Mouse (Mus musculus): ENCODE measurements around the gene Brd7.

Gene Brd7

DNA sequence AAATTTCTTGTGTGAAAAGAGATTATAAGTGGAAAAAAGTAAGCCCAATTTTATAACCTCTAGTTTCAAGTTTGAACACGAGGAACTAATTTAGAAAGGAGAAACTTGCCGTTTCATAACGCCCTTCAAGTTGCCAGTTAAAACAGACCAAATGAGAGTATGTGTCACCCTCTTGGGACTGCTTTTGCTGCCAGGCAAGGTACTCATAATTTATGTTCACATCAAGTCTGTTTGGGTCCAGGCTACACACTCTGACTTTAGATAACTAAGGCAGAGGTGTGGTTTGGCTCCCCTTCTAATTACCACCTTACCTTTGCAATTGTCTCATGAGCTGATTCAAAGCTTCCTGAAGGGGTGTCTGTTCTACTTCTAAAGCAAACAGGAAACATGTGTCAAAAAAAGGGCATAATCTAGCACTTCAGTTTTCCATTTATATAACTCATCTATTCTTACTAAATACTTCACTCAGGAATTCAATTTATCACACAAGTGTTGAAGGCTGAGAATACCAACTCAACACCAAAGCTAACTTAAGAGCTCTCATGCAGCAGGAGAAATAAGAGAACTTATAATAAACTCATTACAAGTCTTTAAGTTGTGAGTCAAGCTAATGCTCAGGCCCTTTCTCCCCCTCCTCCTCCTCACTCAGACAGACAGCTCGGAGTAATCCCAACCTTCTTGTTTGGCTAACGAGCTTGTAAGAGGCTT, 4.6 kb downstream of the Brd7 start:
- no peak for DNase-seq (ENCODE audit: low spot score)

DNA sequence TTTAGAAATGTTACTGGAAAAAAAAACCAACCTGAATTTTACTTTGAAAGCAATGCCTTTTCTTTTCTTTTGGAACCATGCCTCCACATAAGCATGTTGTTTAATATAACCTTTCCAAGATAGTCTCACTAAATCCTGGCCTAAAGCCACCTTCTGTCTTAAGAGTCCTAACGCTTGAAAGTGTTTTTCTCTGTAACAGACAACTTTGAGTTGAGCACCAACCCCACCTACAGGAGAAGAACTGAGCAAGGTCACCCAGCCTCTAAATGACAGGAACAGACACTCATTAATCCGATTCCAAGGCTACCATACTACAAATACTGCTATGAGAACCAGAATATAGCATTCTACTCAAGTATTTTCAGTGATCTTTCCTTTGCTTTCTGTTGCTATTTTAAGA, 12.9 kb downstream of the Brd7 start:
- DNase-seq (ENCODE audit: low spot score), result no peak

DNA sequence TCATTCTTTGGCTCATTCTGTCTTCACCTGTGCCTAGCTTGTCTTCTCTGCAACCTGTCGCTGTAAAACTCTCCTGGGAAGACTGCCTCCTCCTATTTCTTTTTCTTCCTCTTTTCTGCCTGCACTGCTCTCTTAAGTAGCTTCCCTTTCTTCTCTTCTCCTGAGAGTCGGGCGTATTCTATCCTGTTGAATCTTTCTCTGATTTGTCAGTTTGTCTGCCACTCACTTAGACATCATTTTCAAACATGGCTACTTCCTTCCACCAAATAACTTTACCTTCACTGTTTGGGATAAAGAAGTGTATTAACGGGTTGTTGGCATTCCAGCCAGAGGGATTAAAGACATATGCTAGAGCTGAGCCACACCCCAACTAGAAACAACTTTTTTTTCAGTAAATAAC, 20.0 kb downstream of the Brd7 start:
- DNase-seq (ENCODE audit: low spot score), result no peak

DNA sequence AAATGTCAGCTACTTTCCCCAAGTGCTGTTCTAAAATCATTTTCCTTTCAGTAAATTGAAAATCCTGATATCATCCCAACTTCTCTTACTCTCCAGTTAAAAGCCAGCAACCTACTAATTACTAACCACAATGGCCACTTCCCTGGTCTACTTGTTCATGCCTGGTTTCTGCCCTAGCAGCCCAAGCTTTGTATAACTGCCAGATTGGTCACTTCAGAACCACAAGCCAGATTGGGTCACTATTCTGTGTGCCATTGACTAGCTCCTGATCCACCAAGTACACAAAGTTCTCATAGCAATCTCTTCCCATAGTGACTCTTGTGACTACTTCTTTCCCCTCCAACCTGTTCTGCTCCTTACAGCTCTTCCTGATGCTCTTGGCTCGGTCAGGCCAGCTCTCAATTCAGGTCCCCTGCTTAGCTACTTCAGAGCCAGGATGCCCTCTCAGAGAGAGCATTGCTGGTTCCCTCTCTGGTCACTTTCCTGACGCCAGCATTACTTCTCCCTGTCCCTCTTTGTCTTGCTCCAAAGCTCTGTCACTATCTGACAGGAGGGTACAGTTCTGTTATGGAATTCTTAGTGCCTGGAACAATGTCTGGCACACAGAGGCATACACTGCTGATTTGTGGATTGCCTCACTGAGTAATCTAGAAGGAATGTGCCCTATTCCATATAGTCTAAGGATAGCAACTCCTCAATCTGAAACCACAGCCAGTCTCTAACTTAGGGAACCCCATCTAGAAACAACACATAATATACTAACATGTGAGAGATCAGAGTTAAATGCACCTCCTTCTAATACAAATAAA, 21.9 kb downstream of the Brd7 start:
- DNase-seq (ENCODE audit: low spot score), result no peak

DNA sequence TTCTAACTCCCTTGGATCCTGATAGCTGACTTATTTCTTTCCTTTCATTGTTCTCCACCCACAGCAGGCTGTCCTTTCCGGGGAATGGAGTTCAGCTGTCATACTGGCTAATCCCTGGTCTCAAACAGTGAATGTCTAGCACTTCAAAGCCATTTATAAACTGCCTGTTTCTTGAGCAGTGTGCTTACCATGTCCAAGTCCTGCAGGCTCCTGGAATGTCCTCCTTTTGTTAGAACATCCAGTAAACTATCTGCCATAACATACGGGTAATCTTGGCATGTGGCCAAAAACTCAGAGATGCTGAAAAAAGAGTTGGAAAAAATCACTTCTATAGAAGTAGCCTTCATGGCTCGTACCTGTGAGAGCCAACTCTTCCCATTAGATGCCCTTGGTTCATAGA, 22.8 kb downstream of the Brd7 start:
- DNase-seq (ENCODE audit: low spot score), result no peak

DNA sequence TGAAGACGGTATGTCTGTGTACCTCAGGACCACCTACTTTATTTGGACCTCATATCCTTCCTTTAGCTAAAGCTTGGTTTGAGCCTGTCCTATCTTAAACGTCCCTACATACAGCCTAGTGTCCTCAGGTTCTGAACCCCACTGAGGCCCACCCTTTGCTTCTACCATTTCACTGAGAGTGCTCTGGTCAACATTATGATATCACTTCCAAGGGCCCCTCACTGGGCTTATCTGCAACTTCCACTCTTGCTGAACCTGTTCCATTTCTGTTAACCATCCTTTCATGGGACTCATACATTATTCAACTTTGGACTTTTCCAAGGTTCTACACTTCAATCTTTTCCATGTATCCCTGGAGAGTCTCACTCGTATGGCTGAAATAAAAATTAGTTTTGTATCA, 27.0 kb downstream of the Brd7 start:
- no peak for DNase-seq (ENCODE audit: low spot score)

DNA sequence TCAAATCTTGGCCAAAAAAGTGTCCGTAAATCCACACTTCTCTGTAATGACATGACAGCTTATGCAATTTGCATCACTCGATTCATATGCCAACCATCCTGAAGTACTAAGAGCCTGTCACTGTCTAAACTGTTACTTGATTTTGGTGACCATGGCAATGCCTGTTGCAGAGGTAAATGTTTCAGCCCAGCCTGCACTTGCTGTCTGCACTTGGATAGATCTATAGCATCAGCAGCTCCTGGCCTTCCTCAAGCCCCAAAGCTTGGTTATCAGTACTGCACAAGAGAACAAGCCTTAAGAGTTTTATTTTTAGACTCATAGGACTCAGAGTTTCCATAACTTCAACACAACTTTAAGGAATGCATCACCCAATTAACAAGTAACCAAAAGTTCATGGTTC, 27.6 kb downstream of the Brd7 start:
- DNase-seq (ENCODE audit: low spot score), result no peak

DNA sequence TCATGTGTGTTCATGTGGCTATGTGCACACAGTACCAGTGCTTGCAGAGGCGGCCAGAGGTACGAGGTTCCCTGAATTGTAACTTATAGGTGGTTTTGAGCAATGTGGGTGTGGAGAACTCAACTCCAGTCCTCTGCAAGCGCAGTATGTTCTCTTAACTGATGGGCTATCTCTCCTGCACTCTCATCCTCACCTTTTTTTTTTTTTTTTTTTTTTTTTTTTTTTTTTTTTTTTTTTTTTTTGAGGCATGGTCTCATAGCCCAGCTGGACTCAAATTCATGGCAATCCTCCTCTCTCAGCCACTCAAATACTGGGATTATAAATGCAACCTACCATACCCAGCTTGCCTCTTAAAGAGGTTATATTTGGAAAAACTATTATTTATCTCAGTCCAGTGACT, 31.2 kb downstream of the Brd7 start:
- DNase-seq (ENCODE audit: low spot score), result no peak

DNA sequence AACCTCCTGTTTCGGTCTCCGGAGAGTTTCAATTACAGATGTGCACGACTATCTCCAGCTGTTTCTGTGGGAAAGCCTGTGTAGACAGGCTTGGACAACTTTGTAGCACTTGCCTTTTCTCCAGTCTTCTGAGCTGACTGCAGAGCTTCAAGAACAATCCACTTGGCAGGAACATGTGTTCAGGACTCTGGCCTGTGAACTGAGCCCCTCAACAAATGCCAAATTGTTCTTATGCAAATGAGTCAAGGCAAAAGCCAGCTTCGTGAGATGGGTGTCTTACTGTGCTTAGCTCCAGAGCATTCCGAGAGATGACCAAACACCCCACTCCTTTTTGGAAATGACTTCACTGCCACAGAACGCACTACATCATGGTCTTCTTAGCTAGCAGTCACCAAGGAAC, 33.3 kb downstream of the Brd7 start:
- DNase-seq (ENCODE audit: low spot score), result no peak

DNA sequence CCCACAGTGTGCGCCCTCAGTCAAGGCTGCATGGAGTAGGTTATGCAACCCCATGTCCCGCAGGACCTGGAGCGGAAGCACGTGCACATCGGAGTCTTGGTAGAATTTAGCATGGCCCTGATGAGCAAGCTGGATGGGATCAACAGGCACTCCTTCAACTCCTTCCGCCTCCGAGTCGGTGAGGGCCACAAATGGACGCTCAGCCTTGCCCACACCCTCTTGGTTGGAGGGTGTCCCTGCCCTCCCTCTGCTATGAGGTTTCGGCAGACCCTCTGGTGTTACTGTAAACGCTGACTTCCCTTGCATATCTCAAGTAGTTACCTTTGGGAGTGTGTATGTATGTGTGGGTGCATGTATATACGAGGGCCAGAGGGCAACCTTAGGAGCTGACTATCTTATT, 35.7 kb downstream of the Brd7 start:
- DNase-seq (ENCODE audit: low spot score), result no peak

DNA sequence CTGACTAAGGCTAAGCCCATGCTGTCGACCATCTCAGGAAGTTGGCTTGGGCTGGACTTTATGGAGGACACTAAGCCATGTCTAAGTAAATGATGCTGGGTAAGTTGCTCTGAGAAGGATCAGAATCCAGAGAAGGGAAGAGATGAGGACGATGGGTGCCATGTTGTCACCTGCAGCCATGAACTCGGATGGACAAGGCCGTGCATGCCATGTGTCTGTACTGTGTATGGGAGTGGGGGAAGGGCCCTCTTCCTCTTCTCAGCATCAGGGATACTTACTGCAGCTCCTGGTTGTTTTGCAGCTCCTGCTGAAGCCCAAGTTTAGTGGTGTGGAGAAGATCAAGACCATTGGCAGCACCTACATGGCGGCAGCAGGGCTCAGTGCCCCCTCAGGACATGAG, 36.2 kb downstream of the Brd7 start:
- no peak for DNase-seq (ENCODE audit: low spot score)

DNA sequence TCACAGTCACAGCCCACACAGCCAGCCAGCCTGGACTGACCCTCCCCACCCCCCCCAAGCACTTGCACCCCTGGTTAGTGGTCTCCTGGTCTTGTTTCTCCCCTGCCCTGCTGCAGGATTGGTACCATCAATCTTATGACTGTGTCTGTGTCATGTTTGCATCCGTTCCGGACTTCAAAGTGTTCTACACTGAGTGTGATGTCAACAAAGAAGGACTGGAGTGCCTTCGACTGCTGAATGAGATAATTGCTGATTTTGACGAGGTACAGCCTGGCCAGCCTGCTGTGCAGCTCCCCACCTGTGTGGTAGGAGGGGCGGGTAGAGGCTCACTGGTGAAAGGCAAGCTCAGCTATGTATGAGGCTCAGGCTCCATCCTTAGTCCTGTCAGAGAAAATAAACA, 36.7 kb downstream of the Brd7 start:
- DNase-seq (ENCODE audit: low spot score), result no peak

DNA sequence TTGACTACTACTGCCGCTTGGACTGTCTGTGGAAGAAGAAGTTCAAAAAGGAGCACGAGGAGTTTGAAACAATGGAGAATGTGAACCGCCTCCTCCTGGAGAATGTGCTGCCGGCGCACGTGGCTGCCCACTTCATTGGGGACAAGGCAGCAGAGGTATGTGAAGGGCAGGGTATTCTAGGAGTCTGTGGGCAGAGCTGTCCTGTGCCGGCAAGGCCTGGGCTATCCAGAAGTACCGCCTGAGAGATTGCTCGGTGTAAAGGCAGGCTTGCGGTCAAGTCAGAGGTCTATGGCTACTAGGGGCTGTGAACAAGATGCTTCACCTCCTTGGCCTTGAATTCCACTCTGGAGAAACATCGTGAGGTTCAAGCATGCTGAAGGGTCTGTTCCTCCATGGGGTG, 37.2 kb downstream of the Brd7 start:
- no peak for DNase-seq (ENCODE audit: low spot score)

DNA sequence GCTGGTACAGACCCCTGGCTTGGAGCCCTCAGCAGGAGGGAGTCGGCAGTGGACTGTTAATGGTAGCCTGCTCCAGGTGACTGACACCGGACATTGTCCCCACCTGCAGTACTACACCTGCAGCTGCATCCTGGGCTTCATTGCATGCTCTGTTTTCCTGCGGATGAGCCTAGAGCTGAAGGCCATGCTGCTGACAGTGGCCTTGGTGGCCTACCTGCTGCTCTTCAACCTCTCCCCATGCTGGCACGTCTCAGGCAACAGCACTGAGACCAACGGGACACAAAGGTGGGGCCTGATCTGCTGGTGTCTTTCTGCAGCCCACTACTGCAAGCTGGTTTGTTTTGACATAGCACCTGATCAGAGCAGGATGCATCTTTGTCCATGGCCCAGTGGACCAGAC, 38.5 kb downstream of the Brd7 start:
- DNase-seq (ENCODE audit: low spot score), result no peak

DNA sequence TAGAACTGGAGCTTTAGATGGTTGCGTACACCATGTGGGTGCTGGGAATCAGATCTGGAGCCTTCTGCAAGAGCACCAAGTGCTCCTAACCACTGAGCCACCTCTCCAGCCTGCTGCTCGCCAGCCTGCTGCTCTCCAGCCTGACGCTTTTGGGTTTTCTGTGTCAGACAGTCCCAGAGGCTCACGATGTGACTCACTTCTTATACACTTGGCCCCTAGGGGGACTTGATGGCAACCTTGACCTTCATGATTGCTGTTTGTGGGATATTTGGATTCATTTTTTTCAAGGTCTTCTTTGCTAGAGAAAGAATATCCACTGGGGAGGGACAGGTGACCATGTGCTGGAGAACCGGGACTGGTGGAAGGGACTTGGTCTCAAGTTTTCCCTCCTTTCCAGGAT, 40.6 kb downstream of the Brd7 start:
- DNase-seq (ENCODE audit: low spot score), result no peak

DNA sequence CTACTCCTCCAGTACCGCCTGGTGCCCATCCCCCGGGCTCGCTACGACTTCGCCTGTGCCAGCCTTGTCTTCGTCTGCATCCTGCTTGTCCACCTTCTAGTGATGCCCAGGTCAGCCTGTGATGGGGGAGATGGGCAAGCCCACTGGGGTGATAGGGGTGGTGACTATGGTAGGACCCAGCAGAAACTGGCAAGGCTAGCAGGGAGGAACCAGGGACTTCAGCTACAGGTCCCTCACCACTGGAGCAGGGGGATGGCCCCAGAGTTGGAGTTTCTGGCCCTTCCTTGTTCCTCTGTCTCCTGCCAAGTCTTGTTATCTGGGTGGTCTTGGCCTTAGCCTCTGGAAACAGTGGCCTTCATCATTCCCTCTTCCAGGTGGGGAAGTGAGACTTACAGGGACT, 41.9 kb downstream of the Brd7 start:
- no peak for DNase-seq (ENCODE audit: low spot score)

DNA sequence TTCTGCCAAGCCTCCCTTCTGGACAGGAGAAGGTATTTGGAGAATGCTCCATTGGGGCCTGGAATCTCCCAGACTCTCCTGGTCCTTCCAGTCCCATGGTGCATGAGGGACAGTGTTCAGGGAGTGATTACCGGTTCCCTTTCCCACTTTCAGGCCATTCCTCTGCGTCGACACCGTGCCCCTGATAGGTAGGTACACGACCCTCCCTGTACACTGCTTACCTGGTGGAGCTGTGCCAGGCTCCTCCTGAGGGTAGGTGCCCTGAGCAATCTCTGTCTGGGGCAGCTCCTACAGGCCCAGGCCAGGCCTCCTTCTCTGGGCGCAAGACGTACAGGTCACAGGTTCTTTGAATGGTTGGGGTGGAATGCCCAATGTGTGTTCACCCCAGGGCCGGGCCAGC, 43.8 kb downstream of the Brd7 start:
- DNase-seq (ENCODE audit: low spot score), result no peak

DNA sequence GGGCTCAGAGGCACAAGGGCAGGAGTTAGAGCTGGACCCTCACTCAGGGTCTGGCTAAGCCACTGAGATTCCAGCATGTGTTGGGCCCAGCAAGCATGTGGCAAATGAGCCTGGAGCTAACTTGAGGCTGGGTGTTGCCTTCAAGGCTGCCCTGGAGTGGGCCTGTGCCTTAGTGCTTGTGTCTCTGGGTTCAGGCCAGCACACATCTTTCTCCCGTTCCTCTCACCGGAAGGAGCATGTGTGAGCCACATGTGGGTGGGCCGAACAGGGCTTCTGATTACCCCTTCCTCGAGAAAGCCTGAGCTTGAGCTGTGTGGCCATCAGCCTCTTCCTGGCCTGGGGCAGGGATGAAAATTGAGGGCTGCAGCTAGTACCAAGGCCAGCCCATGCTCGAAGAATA, 44.7 kb downstream of the Brd7 start:
- no peak for DNase-seq (ENCODE audit: low spot score)

DNA sequence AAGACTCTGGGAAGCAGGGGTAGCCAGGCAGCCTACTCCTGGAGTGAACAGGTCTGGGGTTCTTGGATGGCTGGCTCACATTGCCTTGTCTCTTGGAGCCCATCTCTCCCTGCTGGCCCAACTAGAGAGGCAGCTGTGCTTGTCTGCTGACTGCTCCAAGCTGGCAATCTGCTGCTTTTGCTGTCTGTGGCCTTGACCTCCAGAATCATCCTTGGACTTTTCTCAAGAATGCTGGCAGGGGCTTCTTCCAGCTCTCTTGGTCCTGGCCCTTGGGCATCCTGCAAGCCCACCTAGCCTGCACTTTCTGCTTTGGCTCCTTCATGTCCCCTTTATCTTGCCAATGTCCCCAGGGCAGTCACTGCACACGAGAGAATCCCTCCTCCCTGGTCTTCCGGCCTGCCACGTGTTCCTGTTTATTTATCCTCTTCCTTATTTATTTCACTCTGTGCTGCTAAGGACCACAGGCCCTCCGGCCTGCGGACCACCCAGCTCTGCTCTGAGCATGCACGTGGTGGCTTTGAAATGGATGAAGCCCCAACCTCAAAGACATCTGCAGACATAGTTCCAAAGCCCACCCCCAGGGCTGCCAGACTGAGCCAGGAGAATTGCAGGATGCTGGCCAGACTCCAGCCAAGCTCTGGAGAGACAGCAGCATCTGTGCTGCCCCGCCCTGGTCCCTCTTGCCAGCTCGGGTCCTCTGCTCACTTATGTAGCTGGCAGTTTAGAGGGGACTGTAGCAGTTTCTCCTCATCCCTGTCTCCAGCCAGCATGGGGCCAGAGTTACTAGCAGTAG, 45.7 kb downstream of the Brd7 start:
- DNase-seq (ENCODE audit: low spot score), result no peak

DNA sequence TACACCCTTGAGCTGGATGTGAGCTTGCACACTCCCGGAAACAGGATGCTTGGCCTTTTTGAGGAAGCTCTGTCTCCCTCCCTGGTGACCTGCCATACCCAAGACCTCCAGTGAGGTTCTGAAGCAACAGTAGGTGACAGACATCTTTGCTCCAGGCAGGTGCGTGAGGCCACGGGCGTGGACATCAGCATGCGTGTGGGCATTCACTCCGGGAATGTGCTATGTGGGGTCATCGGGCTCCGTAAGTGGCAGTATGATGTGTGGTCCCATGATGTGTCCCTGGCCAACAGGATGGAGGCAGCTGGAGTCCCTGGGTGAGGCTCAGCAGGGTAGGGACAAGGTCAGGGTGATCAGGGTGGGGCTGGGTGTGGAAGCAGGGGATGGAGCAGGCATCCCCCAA, 46.7 kb downstream of the Brd7 start:
- no peak for DNase-seq (ENCODE audit: low spot score)

DNA sequence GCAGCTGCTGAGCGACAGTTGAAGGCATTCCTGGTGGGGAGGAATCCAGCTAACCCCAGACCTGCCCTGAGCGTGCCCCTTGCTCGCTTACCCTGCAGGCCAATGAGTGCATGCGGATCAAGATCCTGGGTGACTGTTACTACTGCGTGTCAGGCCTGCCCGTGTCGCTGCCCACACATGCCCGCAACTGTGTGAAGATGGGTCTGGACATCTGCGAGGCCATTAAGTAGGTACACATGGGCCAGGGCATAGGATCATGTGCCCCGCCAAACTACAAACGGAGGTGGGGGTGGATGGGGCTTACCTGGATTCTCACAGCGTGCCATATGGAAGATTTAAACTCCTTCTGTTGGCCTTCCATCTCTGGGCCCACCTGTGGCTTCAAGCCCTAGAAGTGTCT, 48.0 kb downstream of the Brd7 start:
- no peak for DNase-seq (ENCODE audit: low spot score)

DNA sequence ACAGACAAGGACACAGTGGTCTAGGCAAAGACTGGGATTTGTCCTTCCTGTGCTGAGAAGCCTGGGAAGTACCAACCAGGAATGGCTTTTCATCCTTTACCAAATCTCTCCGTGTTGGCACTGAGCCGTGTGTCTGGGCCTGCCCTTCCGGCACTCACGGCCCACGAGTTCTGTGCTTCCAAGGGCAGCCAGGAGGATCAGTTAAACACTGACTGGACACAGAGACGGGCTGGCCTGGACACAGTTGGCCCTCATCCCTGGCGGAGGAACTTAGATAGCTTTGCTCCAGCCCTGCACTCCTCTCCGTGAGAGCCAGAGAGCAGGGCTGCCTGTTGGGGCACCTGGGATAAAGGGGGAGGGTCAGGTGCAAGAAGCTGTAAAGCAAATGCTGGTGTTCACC, 49.0 kb downstream of the Brd7 start:
- no peak for DNase-seq (ENCODE audit: low spot score)

DNA sequence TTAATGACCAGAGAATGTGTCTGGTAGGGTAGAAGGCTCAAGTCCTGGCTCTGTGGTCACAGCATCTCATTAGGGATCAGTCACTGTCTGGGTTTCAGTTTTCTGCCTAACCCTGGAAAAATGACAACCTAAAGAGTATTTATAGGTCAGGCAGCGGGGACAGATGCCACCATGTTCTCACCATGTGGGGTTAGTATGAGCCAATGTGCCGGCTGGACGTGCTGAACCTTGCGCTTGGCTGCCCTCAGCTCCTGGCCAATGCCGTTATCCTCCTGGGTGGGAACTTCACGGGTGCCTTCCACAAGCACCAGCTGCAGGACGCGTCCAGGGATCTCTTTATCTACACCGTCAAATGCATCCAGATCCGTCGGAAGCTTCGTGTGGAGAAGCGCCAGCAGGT, 51.7 kb downstream of the Brd7 start:
- DNase-seq (ENCODE audit: low spot score), result no peak

Data from embryo, embryonic 10.5 days (tissue).